Mouse (Mus musculus) R1 (cell line): ENCODE data around the gene Wfdc16.
"Not testable (repeated sequence)": the region's sequence is repeated elsewhere in the genome, so short reads cannot be mapped to it uniquely, and the experiment has no call there.

Source experiments
- DNase-seq: peaks from one replicate; pipeline ENCODE4 v3.0.0-alpha.2; 2018; ENCODE audit warnings: low read depth, low spot score

Wfdc16 gene

GRCm38 (mm10) chr2:164600179-164600578 is 38.4 kb downstream of the Wfdc16 start:
- peak; percentile 23 for DNase-seq

- DNase-seq, result no peak
Observed at GRCm38 (mm10) chr2:164593494-164593893, 45.1 kb downstream of the Wfdc16 start, which contains the start of gene Eppin. Eppin (minus strand) TSS chr2:164593594.

- peak; percentile 61 for DNase-seq
Observed at GRCm38 (mm10) chr2:164592014-164592413, 46.6 kb downstream of the Wfdc16 start.

- not testable (repeated sequence) for DNase-seq
Observed at GRCm38 (mm10) chr2:164585025-164585725, 53.4 kb downstream of the Wfdc16 start, which contains the start of gene Wfdc6a. Wfdc6a (minus strand) TSS chr2:164585447.
